Mouse (Mus musculus) hematopoietic stem cell, adult 5-6 weeks (primary cell): ENCODE results near the gene Arhgef6. TPM values are rescaled to one million over a fixed set of nuclear protein-coding genes. Genes with fewer than 3 reads are reported as not detected.

Experiments used
- ATAC-seq, 2 experiments: fragments of 125-278 bp in 1 of 2; replicated peaks in 1 of 2; 2 replicates each; pipeline ENCODE4 v1.8.0; 2016 to 2017; ENCODE audit warnings: inconsistent platforms in 2 of 2, mild to moderate bottlenecking in 2 of 2, moderate number of reproducible peaks in 2 of 2, low read depth in 1 of 2, moderate TSS enrichment in 1 of 2; ENCODE audit not compliant: low FRiP score in 2 of 2, poor library complexity in 2 of 2, severe bottlenecking in 2 of 2, insufficient read depth in 1 of 2, low TSS enrichment in 1 of 2
- total RNA-seq: library from RNA; stranded (forward); fragments of 172-1452, 232-1000 nt; gene quantifications from 2 replicates; pipeline ENCODE4 v1.2.3, GENCODE M21; 2017

The Arhgef6 gene
- total RNA-seq, 1 experiment from 2014 or later, result 145 TPM

- no peak for ATAC-seq
Measured at GRCm38 (mm10) chrX:57221881-57222280, 116.6 kb downstream of the Arhgef6 start.

GRCm38 (mm10) chrX:57219563-57219962 lies 119.0 kb downstream of the Arhgef6 start:
- ATAC-seq, result no peak

- ATAC-seq, result no peak
Measured at GRCm38 (mm10) chrX:57216271-57216670, 122.3 kb downstream of the Arhgef6 start.

GRCm38 (mm10) chrX:57215495-57215894 lies 123.0 kb downstream of the Arhgef6 start:
- ATAC-seq, result no peak

- no peak for ATAC-seq
Measured at GRCm38 (mm10) chrX:57212862-57213261, 125.7 kb downstream of the Arhgef6 start.

GRCm38 (mm10) chrX:57211876-57212275 lies 126.7 kb downstream of the Arhgef6 start, which contains the start of gene Cd40lg:
Cd40lg (plus strand) TSS chrX:57212143.
- no peak for ATAC-seq

GRCm38 (mm10) chrX:57210591-57210990 lies 127.9 kb downstream of the Arhgef6 start:
- no peak for ATAC-seq

GRCm38 (mm10) chrX:57200397-57200796 lies 138.1 kb downstream of the Arhgef6 start:
- ATAC-seq, result no peak

- ATAC-seq, result no peak
Measured at GRCm38 (mm10) chrX:57198036-57198435, 140.5 kb downstream of the Arhgef6 start.

GRCm38 (mm10) chrX:57196319-57196718 lies 142.2 kb downstream of the Arhgef6 start:
- ATAC-seq, result peak; percentile 86 to 90

GRCm38 (mm10) chrX:57189335-57189734 lies 149.2 kb downstream of the Arhgef6 start:
- no peak for ATAC-seq

GRCm38 (mm10) chrX:57187301-57187700 lies 151.2 kb downstream of the Arhgef6 start:
- 0 out of 4 replicates have a peak, but pooled peaks of 1 of the 2 experiments have one; percentile 17 for ATAC-seq

- ATAC-seq, result no peak
Measured at GRCm38 (mm10) chrX:57183359-57183758, 155.2 kb downstream of the Arhgef6 start.

- ATAC-seq, result no peak
Measured at GRCm38 (mm10) chrX:57182470-57182869, 156.1 kb downstream of the Arhgef6 start.

Other genes with a start within 250 kb of the Arhgef6 start
- not detected in 2 replicates for gene Cd40lg, start 126.6 kb downstream of the Arhgef6 start, total RNA-seq
- gene Rbmx, start 54.3 kb upstream of the Arhgef6 start, total RNA-seq, result 61.5 and 93.1 TPM in 2 replicates
- not detected in 2 replicates for gene Gm364, start 70.4 kb upstream of the Arhgef6 start, total RNA-seq
- gene Gpr101, start 165.0 kb upstream of the Arhgef6 start, total RNA-seq, result not detected in 2 replicates